Mouse (Mus musculus) lung, postnatal 36 days (tissue): ENCODE data around the gene Kcnj12.
A peak's percentile ranks its signal among the peaks of the same experiment; 100 is the strongest.

Experiments
- DNase-seq: peaks from one replicate; pipeline ENCODE4 v3.0.0; 2022; ENCODE audit warnings: mixed read lengths

Gene Kcnj12

DNA sequence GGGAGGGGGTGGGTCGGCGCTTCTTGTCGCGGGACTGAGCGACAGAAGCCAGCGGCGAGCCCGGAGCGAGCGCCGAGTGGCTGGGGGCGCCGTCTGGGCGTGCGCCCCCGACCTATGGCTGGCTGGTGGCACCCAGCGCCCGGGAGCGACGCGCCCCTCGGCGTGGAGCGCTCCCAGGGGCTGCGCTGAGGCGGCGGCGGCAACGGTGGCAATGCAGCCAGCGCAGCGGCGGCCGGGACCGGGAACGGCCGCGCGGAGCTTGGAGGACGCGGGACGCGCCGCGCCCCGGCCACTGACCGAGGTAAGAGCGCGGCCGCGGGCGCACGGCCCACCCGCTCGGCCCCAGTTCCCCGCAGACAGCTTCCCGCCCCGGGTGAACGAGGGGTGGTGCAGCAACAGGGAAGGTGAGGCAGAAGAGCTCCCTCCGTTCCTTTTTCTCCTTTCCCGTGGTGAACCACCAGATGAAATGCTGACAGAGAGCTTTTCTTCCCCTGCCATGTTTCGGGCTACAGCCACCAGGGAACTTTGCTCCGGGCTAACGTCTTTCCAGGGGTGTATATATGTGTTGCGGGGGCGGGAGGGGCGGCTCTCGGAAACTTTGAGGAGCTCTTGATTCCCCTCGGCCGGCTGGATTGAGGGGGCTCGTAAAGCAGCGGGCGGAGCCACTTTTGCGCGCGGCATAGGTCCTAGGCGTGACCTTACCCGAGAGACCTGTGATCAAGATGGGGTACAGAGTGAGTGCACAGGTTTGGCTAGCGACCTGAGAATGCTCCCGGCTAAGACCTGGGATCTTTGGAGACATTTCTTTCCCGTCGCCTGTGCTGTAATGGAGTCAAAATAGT lies at the start of gene Kcnj12:
TSS of gene Kcnj12 (plus strand) at position 15 of the 842 bp plus-strand sequence.
- no peak for DNase-seq

DNA sequence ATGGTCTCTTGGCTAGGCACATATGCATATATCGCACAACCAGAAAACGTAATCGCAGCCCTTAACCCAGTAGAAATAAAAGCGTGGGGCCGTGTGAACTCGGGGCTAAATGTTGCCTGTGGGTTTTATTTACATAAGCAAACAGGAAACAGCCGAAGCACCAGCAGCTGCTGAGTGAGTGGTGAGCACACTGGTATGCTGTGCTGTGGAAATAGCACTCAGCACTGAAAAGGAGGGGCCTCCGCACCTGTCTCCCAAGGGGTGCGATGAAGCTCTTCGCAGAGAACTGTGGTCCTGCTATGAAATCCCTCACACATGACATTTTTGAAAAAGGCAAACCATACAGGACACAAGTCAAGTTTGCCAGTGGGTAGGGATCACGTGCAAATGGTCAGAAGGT lies 47.3 kb upstream of the Kcnj12 start:
- DNase-seq = peak; percentile 43

DNA sequence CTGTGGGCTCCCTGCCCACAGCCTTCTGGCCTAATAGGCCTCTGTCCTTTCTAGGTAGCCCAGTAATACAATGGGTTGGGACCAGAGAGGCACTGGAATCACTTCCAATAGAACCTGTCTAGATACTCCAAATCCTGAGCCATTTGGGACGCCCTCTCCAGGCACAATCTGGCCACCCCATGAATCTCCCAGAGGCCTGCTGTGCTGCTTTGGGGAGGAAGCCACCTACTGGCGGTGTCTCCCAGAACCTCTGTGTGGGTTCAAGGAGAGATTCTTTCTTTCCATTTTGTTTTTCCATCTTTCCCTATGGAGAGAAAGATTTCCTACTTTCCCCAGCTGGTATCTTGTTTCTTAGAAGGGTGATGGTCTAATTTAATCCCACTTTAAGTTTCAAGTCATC lies 46.1 kb upstream of the Kcnj12 start:
- no peak for DNase-seq

DNA sequence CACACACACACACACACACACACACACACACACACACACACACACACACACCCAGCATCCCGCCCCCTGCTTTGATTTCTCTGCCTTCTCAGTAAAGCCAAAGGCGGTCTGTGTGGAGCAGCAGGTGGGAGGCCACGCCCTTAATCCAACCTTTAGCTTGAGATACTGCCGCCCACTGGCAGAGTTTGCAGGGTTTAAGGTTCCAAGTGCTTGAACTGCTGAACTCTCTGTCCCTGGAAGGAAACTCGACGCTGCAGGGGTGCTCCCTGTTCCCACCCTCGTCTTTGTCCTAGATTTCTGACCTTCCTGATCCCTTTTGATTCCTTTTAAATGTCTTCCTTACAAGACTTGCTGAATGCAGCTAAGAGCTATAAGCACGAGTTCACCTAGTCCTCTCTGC lies 45.6 kb upstream of the Kcnj12 start:
- DNase-seq = peak; percentile 79

DNA sequence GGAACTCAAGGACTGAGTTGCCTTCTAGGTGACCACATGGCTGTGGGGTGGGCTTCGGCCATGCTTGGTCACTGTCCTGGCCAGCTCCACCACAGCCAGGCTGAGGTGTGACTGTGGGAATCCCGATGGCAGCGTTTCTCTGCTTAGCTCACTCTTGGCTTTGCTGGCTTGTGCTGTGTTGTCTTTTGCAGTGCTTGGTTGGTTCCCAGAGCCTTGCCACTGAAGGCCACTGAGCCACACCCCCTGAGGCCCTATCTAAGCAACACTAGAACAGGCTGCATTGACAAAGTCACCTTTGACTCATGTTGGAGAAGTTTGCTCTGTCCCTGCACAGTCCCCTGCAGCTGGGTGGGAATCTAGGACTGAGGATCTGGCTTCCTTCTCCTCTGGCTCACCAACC lies 45.2 kb upstream of the Kcnj12 start:
- peak; percentile 49 for DNase-seq

GRCm38 (mm10) chr11:60978658-60979057 lies 43.7 kb upstream of the Kcnj12 start:
- DNase-seq = no peak

- DNase-seq = no peak
These were observed 42.6 kb upstream of the Kcnj12 start for GRCm38 (mm10) chr11:60979788-60980187.

DNA sequence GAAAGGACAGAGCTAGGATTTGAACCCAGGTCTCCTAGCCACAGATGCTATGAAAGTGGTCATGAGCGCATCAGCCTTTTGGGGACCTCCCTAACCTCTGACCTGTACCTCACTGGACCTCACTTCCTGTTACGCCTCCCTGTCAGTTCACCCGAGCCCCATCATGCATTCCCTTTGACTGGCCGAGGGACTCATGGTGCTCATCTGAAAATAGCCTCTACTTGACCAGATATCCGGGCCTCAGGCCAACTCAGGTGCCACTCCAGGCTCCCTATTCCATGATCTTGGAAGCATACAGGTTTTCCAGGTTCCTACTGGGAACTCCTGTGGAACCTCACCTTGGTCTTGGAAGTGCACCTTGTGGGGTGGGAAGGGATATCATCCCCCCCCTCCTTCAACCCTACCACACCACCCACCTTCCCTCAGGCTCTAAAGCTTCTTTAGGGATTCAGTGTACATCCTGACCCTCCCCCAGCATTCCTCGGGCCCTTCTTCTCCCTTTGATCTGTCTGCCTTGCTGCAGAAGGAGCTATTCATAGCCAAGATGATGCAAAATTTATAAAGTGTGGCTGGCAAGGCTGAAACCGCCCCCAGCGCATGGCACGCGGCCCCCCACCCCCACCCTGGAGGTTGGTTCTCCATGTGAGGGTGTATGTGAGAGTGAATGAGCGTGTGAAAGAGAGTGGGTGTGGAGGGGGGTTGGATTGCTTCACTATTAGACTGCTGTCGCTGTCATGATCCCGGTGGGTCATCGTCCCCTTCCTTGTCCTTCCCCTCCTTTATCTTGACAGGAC lies 40.5 kb upstream of the Kcnj12 start:
- no peak for DNase-seq

DNA sequence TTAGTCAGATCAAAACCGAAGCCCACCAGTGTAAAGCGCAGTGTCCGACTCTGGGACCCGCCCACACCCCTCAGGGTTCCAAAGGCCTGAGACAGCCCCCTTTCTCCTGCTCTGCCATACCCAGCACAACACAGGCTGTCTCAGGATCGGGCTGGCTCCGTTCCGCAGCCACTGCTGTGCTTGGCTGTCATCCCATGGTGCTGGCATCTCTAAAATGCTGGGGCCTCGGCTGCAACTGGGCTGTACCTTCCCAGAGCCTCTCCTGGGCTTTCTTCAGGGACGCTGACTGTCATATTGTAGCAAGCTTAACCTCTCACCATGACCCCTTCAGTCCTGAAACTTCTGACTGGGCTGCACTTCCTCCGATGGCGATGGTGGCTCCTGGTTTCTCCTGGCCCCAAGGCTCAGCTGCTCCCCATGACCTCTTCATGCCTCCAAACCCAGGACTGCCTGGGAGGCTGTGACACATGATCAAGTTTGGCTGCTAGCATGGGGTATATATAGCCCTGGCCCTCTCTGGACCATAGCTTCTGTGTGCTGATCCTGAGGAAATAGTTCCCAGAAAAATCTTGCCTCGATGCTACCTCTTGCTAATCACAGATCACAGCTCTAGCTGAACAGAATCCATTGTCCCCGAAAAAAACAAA lies 37.3 kb upstream of the Kcnj12 start:
- no peak for DNase-seq

- DNase-seq = no peak
These were observed 31.9 kb upstream of the Kcnj12 start for GRCm38 (mm10) chr11:60990428-60990827.

DNA sequence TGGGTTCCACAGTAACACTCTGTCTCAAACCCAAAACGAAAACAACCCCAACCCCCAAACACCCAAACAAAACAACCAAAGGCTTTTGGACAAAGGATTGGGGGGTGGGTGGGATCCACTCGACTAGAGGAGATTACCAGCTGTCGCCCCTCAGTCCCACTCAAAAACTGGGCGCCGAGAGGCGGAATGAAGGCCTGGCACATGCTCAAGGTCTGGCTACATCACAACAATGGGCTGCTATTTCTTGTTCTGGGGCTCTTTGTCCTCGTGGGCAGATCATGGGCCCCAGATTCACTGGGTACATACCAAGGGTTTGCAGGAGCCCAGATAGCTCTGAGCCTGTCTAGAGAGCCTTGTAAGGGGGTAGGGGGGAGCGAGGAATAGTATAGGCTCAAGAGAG lies 19.6 kb upstream of the Kcnj12 start:
- no peak for DNase-seq

- no peak for DNase-seq
These were observed 18.3 kb upstream of the Kcnj12 start for GRCm38 (mm10) chr11:61004046-61004445.

DNA sequence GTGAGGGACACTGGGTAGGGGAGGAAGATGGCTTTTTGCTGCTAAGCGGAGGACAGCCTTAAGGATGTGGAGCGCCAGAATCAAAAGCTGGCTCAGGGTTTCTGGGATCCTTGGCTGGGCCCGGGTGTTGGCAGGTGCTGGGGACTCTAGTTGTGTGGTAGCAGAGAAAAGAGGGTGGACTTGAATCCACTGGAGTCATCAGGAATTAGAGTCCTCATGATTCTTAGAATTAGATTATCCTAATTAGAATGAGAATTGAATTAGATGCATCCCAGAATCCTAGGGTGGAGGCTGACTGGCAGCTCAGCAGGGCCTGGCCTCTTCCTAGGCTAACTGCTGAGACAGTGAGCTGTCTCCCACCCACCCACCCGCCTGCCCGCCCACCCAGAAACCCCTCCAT lies 17.6 kb upstream of the Kcnj12 start:
- no peak for DNase-seq

DNA sequence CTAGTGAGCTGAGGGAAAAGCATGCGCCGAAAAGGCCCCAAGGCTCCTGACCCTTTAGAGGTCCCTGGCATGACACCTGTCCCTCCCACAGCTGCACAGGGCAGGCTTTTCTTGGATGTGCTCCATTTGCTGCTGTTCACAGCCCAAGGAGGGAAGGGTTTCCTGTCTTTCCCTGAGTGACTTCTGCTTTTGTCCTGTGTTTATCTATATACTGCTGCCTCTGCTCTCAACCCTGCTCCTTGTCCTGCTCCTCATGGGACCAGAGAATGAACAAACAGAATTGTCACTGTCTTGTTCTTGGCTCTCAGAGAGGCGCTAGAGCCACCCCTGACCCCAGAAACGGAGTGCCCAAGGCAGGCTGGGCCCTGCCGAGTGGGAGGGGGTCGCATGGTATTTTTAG lies 17.0 kb upstream of the Kcnj12 start:
- no peak for DNase-seq

- no peak for DNase-seq
These were observed 10.5 kb upstream of the Kcnj12 start for GRCm38 (mm10) chr11:61011736-61012294.

- DNase-seq = no peak
These were observed 5.4 kb upstream of the Kcnj12 start for GRCm38 (mm10) chr11:61016866-61017398.

- DNase-seq = no peak
These were observed 1.2 kb upstream of the Kcnj12 start for GRCm38 (mm10) chr11:61021129-61021528.

GRCm38 (mm10) chr11:61021676-61022549 lies 451 bp upstream of the Kcnj12 start:
- no peak for DNase-seq

DNA sequence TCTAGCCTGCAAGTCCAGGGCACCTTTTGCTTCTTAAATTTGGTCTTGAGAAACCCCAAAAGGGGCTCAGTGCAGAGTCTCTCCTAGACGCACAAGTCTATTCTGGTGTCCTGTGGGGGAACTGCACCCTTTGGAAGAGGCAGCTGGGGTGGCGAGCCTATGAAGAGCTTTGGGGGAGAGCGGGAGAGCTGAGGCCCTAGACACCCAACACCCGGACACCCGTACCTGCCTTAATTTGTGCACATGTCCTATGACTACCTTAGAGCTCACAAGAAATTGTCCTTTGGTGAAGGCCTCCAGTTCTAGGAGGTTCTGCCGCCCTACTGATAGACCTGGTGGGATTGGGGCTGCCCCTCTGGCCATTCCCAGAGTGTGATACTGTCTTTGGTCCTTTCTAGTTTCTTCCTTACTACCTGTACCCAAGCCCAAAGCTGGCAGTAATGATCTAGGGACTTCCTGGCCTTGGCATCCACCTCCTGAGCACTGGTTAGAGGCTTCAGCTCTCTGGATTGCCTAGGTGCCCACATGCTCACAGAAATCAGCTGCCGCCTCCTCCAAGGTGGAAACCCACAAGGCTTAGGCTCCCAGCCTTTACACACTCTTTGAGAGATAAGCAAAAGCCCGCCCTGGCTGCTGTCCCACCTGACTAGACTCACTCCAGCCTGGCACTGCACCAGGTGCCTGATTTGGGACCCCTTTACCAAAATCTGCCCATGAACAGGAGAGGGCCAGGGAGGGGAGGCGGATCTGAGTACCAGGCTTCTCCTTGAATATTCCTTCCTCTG lies 1.2 kb downstream of the Kcnj12 start:
- no peak for DNase-seq

DNA sequence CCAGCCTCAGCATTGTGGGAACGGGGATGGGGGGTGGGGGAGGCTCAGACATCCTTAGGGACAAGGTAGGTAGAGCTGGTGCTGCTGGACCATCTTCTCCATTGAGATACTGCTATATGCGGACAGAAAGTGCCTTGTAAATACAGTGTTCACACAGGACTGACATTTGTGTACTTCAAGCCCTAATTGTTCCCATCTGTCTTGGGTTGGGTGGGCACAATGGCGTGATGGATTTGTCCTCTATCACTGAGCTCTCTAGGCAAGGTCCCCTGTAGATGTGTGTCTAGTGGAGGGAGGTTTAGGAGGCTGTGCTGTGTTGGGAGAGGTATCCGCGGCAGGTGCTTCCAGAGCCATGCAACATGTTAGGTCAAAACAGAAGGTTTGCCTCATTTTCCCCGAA lies 2.0 kb downstream of the Kcnj12 start:
- no peak for DNase-seq

GRCm38 (mm10) chr11:61024996-61025395 lies 2.6 kb downstream of the Kcnj12 start:
- DNase-seq = no peak
